Mouse (Mus musculus) cerebellum, postnatal 36 days (tissue): ENCODE results near the gene Bmpr1b.

Experiments
- DNase-seq, 2 experiments: peaks; one replicate each; pipeline ENCODE4 v3.0.0; 2021 to 2022; ENCODE audit warnings: mixed read lengths in 2 of 2

Bmpr1b gene

GRCm38 (mm10) chr3:141897698-141898097 is 271.5 kb downstream of the Bmpr1b start:
- DNase-seq, result no peak

GRCm38 (mm10) chr3:141896870-141897554 is 272.2 kb downstream of the Bmpr1b start:
- DNase-seq, result no peak

GRCm38 (mm10) chr3:141895096-141895495 is 274.1 kb downstream of the Bmpr1b start:
- DNase-seq, result no peak

- DNase-seq, result no peak
Measured at GRCm38 (mm10) chr3:141890668-141891067, 278.6 kb downstream of the Bmpr1b start.

GRCm38 (mm10) chr3:141887476-141888274 is 281.6 kb downstream of the Bmpr1b start:
- no peak for DNase-seq

- DNase-seq, result no peak
Measured at GRCm38 (mm10) chr3:141884190-141884589, 285.0 kb downstream of the Bmpr1b start.

GRCm38 (mm10) chr3:141882496-141882895 is 286.7 kb downstream of the Bmpr1b start:
- no peak for DNase-seq

- no peak for DNase-seq
Measured at GRCm38 (mm10) chr3:141872337-141873042, 296.7 kb downstream of the Bmpr1b start.

GRCm38 (mm10) chr3:141871805-141872204 is 297.4 kb downstream of the Bmpr1b start:
- DNase-seq, result no peak

- DNase-seq, result peak; percentile 40 to 53
Measured at GRCm38 (mm10) chr3:141862816-141863461, 306.3 kb downstream of the Bmpr1b start.

- no peak for DNase-seq
Measured at GRCm38 (mm10) chr3:141857123-141857522, 312.1 kb downstream of the Bmpr1b start.

- DNase-seq, result no peak
Measured at GRCm38 (mm10) chr3:141854339-141854738, 314.9 kb downstream of the Bmpr1b start.

GRCm38 (mm10) chr3:141850141-141850540 is 319.1 kb downstream of the Bmpr1b start:
- no peak for DNase-seq

GRCm38 (mm10) chr3:141849206-141849605 is 320.0 kb downstream of the Bmpr1b start:
- DNase-seq, result no peak

GRCm38 (mm10) chr3:141838864-141839263 is 330.4 kb downstream of the Bmpr1b start:
- DNase-seq, result peak; percentile 34 to 54

GRCm38 (mm10) chr3:141831135-141831534 is 338.1 kb downstream of the Bmpr1b start:
- DNase-seq, result peak; percentile 77 to 84

GRCm38 (mm10) chr3:141828301-141828700 is 340.9 kb downstream of the Bmpr1b start:
- peak in 1 of 2 experiments; percentile 23 for DNase-seq

GRCm38 (mm10) chr3:141819331-141819941 is 349.8 kb downstream of the Bmpr1b start:
- DNase-seq, result peak in 1 of 2 experiments; percentile 20

GRCm38 (mm10) chr3:141818615-141819312 is 350.5 kb downstream of the Bmpr1b start:
- no peak for DNase-seq

- DNase-seq, result no peak
Measured at GRCm38 (mm10) chr3:141814776-141815175, 354.4 kb downstream of the Bmpr1b start.

GRCm38 (mm10) chr3:141811348-141811747 is 357.9 kb downstream of the Bmpr1b start:
- DNase-seq, result no peak

GRCm38 (mm10) chr3:141810944-141811343 is 358.3 kb downstream of the Bmpr1b start:
- peak; percentile 58 to 63 for DNase-seq
